Mouse (Mus musculus): ENCODE results near the gene Oit1. TPM values are rescaled to one million over a fixed set of nuclear protein-coding genes. Genes with fewer than 3 reads are reported as not detected.

Gene Oit1
- total RNA-seq, 2 experiments from 2014 or later = 0.98 TPM; not detected in 1

DNA sequence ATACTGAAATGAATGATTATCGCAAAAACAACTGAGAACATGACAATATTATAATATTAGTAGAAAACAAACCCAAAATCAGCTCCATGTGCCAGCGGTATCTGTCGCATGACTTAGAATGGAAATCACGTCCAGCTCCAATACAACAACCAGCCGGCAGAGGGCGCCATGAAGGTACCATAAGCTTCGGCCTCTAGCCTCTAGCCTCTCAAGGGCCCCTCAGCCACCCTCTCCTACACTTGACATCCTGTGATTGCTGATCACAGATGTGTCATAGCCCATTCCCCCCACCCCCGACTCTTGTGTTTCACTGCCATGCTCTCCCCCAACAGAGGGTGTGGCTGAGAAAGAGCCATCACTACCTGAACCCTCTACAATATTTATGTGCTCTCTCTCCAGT lies 78.3 kb downstream of the Oit1 start:
- DNase-seq = peak; percentile 52 to 80

Other genes with a start within 250 kb of the Oit1 start
- 100 to 1,000 TPM; 840 to 892 TPM for gene Pdhb, start 205.7 kb downstream of the Oit1 start, total RNA-seq (2021)
- gene Kctd6, start 164.6 kb downstream of the Oit1 start, total RNA-seq (2021) = 1 to 10 TPM; 8.4 to 9.0 TPM
- under 1 TPM; 0.35 to 0.72 TPM for gene Acox2, start 119.4 kb downstream of the Oit1 start, total RNA-seq (2021)
- 10 to 100 TPM; 12.1 to 24.4 TPM for gene Fam107a, start 60.7 kb downstream of the Oit1 start, total RNA-seq (2021)

All from heart, adult 18-20 months (tissue).